Mouse (Mus musculus) splenic B cell, adult 2 months (primary cell): ENCODE data around the gene Fank1.
A peak's percentile ranks its signal among the peaks of the same experiment; 100 is the strongest.

Experiments used
- DNase-seq: peaks from one replicate; pipeline ENCODE4 v3.0.0-alpha.2; 2011; ENCODE audit warnings: low read depth, low spot score
- H3K27me3 ChIP-seq: 2 replicates; pipeline ENCODE4 v1.6.1; 2012; ENCODE audit warnings: mild to moderate bottlenecking, low read length, moderate library complexity, mixed read lengths; ENCODE audit not compliant: control insufficient read depth, poor library complexity, insufficient read depth, severe bottlenecking
- H3K36me3 ChIP-seq: 2 replicates; pipeline ENCODE4 v1.6.1; 2012; ENCODE audit warnings: mild to moderate bottlenecking, low read length, moderate library complexity, mixed read lengths; ENCODE audit not compliant: control insufficient read depth, poor library complexity, insufficient read depth, severe bottlenecking

Gene Fank1

GRCm38 (mm10) chr7:133829579-133829978 is 52.9 kb downstream of the Fank1 start:
- DNase-seq = no peak
- no peaks in the 10 kb centered on the region for H3K27me3 ChIP-seq
- H3K36me3 ChIP-seq = no peaks in the 10 kb centered on the region

GRCm38 (mm10) chr7:133839546-133839945 is 62.9 kb downstream of the Fank1 start:
- Histone ChIP-seq H3K36me3 (no peaks in the 10 kb centered on the region), H3K27me3 (no peaks in the 10 kb centered on the region)
- DNase-seq = no peak

- Histone ChIP-seq H3K27me3 (no peaks in the 10 kb centered on the region), H3K36me3 (no peaks in the 10 kb centered on the region)
- DNase-seq = no peak
Measured at GRCm38 (mm10) chr7:133842079-133842478, 65.4 kb downstream of the Fank1 start.

GRCm38 (mm10) chr7:133847175-133847574 is 70.5 kb downstream of the Fank1 start:
- Histone ChIP-seq H3K36me3 (no peaks in the 10 kb centered on the region), H3K27me3 (no peaks in the 10 kb centered on the region)
- DNase-seq = no peak

- Histone ChIP-seq H3K27me3 (no peaks in the 10 kb centered on the region), H3K36me3 (no peaks in the 10 kb centered on the region)
- DNase-seq = no peak
Measured at GRCm38 (mm10) chr7:133848180-133848579, 71.5 kb downstream of the Fank1 start.

GRCm38 (mm10) chr7:133850735-133851134 is 74.1 kb downstream of the Fank1 start:
- H3K27me3 ChIP-seq = no peaks in the 10 kb centered on the region
- DNase-seq = peak; percentile 1

GRCm38 (mm10) chr7:133856278-133856677 is 79.6 kb downstream of the Fank1 start:
- Histone ChIP-seq H3K36me3 (no peaks in the 10 kb centered on the region), H3K27me3 (no peaks in the 10 kb centered on the region)
- DNase-seq = peak; percentile 45

More at GRCm38 (mm10) chr7:133850735-133851134, 74.1 kb downstream of the Fank1 start:
- H3K36me3 ChIP-seq = no peaks in the 10 kb centered on the region

- Histone ChIP-seq H3K27me3 (no peaks in the 10 kb centered on the region), H3K36me3 (no peaks in the 10 kb centered on the region)
- no peak for DNase-seq
Measured at GRCm38 (mm10) chr7:133858506-133858905, 81.8 kb downstream of the Fank1 start.

GRCm38 (mm10) chr7:133859548-133859947 is 82.9 kb downstream of the Fank1 start:
- H3K27me3 ChIP-seq = no peaks in the 10 kb centered on the region
- H3K36me3 ChIP-seq = no peaks in the 10 kb centered on the region
- DNase-seq = no peak

GRCm38 (mm10) chr7:133862233-133862632 is 85.6 kb downstream of the Fank1 start:
- DNase-seq = no peak
- no peaks in the 10 kb centered on the region for H3K27me3 ChIP-seq
- H3K36me3 ChIP-seq = no peaks in the 10 kb centered on the region

GRCm38 (mm10) chr7:133862723-133863122 is 86.1 kb downstream of the Fank1 start:
- H3K36me3 ChIP-seq = no peaks in the 10 kb centered on the region
- H3K27me3 ChIP-seq = no peaks in the 10 kb centered on the region
- no peak for DNase-seq

- H3K27me3 ChIP-seq = no peaks in the 10 kb centered on the region
- no peaks in the 10 kb centered on the region for H3K36me3 ChIP-seq
- no peak for DNase-seq
Measured at GRCm38 (mm10) chr7:133863151-133863550, 86.5 kb downstream of the Fank1 start.

- H3K27me3 ChIP-seq = no peaks in the 10 kb centered on the region
- no peaks in the 10 kb centered on the region for H3K36me3 ChIP-seq
- DNase-seq = no peak
Measured at GRCm38 (mm10) chr7:133863684-133864083, 87.0 kb downstream of the Fank1 start.

- DNase-seq = no peak
- no peaks in the 10 kb centered on the region for H3K27me3 ChIP-seq
- H3K36me3 ChIP-seq = no peaks in the 10 kb centered on the region
Measured at GRCm38 (mm10) chr7:133870265-133870664, 93.6 kb downstream of the Fank1 start.

GRCm38 (mm10) chr7:133872701-133873100 is 96.0 kb downstream of the Fank1 start:
- Histone ChIP-seq H3K27me3 (no peaks in the 10 kb centered on the region), H3K36me3 (no peaks in the 10 kb centered on the region)
- no peak for DNase-seq

GRCm38 (mm10) chr7:133876139-133876538 is 99.5 kb downstream of the Fank1 start:
- H3K36me3 ChIP-seq = no peaks in the 10 kb centered on the region
- H3K27me3 ChIP-seq = no peaks in the 10 kb centered on the region
- no peak for DNase-seq
